Mouse (Mus musculus) adrenal gland, postnatal 14 days (tissue): ENCODE measurements at regions not wholly inside any gene's neighbourhood (a gene's known extent, or its start where the extent isn't known, plus 50 kb on each side); places are given as distances from the start of the nearest gene placed in this dataset.
A peak's percentile ranks its signal among the peaks of the same experiment; 100 is the strongest.

ENCODE experiments used
- DNase-seq: peaks from one replicate; pipeline ENCODE4 v3.0.0; 2021; ENCODE audit warnings: mixed read lengths

DNA sequence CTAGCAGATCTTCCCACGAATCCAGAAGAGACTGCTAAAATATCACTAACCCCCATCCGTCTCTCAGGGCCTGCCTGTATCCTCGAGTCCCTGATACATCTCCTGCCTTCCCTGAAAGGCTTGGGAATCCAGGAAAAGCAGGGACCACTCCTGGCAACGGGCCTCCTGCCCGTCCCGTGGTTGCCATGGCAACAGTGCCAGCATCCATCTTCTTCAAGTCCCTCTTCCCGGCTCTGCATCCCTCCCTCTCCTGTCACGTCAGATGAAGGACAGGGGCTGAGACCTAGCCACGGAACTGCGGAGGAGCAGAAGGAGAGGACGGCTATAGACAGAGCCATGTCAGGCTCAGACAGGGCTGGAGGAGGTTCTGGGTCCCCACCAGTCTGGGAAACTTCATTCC is 222.4 kb downstream of the Cryba4 start:
- no peak for DNase-seq

DNA sequence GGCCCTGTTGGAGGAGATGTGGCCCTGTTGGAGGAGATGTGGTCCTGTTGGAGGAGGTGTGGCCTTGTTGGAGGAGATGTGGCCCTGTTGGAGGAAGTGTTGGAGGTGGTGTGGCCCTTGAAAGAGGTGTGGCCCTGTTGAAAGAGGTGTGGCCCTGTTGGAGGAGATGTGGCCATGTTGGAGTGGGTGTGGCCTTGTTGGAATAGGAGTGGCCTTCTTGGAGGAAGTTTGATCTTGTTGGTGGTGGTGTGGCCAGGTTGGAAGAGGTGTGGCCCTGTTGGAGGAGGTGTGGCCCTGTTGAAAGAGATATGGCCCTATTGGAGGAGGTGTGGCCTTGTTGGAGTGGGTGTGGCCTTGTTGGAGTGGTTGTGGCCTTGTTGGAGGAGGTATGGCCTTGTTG is 220.3 kb downstream of the Cryba4 start:
- DNase-seq: no peak

DNA sequence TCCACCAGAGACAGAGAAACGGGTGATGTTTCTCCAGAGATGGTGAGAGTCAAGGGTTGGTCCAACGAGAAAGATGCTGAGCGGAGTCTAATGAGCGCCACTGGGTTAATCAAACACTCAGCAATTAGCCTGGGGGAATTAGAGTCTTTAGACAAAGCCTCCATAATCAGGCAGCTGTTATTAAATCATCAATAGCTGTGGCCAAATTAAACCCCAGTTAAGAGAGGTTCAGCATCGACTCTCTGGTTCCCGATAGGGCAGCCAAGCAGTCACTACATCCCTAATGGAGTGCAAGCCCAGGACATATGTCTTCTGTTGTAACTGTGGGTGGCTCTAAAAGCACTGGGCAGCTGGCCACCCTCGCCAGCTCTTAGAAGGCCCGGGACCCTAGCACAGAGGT is 216.9 kb downstream of the Cryba4 start:
- no peak for DNase-seq

DNA sequence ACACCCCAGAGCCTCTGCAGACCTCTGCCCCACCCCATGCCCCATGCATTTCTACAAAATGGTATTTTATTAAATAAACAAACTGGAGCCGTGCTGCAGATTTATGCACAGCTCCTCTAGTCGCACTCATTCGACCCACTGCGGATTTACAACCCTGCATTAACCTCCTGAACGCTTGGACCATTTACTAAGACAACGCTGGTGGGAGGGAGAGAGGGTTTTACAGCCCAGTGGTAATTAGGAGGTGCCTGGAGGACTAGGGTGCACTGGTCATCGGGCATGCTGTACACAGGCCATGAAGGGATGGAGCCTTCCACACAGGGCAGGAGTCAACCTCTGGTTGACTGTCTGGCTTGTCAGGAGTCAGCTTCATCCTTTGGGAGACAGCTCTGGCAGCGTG is 215.2 kb downstream of the Cryba4 start:
- DNase-seq: no peak

DNA sequence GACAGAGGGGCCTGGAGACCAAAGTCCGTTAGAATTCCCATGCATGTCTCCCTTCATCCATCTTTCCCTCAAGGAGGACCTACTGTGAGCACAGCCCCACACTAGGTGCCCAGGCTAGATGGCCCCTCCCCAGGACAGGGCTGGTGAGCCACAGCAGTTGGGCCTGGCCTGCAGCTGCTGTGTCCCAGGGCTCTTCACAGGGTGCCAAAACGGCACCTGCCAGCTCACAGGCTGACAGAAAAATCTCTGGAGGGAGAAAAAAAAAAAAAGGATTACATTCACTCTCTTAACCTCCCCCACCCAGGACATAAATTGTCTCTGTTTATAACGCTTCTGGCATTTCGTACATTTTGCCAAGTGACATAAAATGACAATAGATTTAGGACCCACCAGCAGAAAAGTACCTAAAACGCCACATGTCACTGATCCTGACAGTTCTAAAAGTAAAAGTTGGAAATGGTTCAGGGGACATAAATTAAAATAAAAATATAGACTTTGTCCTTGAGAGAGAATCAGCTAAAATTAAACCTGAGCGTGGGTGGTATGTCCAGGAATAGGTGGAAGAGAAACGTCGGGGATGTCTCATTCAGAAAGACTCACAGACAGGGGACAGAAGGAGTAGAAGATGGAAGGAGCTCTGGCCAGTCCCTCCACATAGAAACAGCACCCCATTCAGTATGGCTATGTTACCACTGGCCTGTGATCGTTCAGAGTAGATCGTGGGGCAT is 212.5 kb downstream of the Cryba4 start:
- no peak for DNase-seq

DNA sequence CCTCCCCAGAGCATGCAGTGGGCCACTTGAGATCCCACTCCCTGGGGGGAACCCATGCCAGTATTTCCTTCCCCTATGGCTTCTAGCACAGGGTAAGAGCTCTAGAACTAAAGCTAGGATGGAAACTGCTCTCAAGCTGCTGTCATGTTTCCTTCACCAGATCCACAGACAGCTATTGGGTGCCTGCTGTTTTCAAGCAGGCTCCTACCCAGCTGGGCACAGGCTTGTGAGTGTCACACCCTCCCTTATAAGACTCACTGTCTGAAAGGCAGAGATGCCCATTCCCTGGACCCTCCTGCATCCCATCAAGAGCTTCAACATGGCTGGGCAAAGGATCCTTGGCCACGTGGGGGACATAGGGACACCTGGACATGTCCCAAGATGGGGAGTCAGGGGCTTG is 211.6 kb downstream of the Cryba4 start:
- DNase-seq: no peak

DNA sequence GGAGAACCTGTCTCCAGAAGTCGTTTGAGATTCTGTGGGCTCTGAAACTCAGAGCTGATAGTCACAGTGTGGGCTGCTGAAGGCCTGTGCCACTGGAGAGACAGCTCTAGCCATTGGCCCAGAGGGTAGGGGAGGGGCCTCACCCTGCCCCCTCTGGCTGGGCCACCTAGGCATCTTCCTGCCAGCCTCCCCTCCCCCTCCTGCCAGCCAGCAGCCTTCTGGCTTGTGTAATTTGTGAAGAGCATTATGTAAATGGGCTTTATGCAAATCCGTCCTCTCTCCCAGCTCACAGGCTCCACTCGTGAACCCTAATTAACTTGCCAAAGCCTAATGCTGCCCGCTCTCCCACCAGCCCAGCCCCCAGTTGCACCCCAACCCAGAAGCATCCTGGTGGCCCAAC is 211.0 kb downstream of the Cryba4 start:
- no peak for DNase-seq

DNA sequence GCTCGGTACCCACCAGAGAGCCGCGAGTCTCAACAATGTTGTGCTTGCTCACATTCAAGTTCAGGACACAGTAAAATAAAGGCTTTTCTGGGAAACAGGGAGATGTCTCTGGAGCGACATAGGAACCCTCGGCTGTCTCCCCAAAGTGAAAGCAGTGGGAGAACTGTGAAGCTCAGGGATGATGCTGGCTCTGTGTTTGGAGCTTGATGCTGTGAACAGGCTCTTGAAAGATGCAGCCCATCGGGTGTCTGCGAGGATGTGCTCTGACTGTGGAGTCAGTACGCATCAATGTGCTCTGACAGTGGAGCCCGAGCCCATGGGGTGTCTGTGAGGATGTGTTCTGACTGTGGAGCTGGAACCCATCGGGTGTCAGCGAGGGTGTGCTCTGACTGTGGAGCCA is 210.1 kb downstream of the Cryba4 start:
- DNase-seq: no peak

DNA sequence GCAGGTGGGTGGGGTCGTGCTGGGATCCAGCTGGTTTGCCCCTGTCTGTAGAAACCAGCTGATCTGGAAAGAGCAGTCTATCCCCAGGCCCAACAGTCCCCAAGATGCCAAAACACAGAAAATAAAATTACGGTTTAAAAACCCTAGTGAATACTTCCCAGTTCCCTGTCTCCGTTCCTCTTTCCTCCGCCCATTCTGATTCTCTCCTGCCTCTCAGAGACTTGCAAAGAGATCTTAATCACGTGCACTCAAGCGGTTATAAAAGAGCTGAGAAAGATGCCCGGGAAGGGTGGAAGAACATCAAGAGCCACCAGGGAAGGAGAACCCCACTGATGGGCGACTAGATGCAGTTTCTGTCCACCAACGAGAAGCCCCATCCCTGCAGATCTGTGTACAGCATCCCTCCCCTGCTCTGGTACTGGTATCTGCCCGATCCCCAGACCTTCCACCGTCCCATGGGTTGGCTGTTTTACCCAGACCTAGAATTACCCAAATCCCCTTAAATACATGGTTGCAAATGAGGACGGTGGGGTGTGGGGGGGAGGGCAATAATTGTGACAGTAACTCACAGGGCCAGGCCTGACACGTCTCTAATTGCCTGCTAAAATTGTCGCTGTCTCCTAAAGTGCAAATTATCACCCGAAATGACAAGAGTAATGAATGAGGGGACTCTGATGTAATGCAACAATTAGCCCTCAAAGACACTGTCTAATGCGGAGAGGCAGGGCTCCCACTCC is 202.1 kb downstream of the Cryba4 start:
- no peak for DNase-seq

DNA sequence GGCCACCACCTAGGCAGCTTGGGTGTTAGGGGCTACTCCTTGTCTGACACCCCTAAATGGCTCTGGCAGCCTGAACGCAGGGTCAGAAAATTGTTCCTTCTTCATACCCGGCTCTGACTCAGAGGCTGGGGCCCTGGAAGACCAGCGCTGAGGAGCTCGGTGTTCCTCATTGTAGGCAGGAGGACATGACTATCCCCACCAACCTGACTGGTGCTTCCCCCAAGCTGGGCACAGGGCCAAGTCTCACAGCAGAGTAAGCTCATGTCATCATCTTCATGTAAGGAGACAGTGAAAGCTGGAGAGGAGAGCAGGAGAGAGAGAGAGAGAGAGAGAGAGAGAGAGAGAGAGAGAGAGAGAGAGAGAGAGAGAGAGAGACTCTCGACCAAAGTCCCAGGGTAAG is 201.4 kb downstream of the Cryba4 start:
- peak; percentile 17 for DNase-seq

DNA sequence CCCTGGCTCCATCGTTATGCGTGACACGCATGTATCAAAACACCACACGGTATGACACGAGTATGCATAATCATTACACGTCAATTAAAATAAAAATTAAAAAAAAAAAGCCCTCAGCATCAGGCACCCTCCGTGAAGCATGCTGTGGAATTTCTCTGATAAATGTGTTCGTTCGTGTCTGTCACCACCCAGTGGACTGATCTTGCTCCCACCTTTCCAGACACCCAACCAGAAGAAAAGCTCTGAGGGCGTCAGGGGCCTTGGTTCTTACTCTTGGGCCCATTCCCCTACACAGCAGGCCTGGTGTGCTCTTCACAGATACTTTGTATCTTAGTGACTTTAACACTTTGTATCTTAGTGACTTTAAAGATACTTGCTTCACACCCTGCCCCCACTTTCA is 200.5 kb downstream of the Cryba4 start:
- DNase-seq: no peak

DNA sequence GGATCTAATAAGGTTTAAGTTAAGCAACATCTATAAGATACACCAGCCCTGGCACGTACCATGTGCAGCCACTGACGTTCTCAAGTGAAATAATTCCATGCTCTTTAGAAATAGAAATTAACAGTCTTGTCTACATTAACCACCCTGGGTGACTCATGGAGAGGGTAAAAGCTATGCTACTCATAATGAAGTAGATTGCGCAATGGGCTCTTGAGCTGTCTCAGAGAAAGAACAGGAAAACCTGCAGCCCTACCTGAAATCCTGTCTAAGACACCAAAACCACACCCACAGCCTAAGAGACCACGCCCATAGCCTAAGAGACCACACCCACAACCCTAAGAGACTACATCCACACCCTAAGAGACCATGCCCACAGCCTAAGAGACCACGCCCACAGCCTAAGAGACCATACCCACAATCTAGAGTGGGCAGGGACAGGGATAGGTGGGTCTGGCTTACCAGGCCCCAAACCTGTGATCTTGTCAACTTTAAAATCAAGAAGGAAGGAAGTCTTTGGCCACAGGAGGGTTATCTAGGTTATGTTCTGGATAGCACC is 198.6 kb downstream of the Cryba4 start:
- no peak for DNase-seq

DNA sequence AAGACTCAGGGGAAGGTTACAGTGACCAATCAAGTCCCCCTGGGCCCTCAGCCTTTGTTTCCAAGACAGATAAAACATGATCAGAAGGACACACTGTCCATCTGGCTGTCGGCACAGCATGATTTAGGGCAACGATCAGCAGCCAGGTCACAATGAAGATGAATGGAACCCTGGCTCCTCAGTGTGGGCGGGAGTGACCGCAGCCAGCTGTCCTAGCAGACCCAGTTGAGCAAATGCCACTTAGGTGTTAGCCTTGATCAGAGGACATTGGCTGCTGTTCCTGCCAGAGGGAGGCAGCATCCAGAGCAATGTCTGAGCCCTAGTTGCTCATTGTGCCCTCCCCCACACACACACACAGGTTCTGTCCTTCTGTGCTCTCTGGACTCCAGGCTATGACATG is 197.3 kb downstream of the Cryba4 start:
- DNase-seq: peak; percentile 17

DNA sequence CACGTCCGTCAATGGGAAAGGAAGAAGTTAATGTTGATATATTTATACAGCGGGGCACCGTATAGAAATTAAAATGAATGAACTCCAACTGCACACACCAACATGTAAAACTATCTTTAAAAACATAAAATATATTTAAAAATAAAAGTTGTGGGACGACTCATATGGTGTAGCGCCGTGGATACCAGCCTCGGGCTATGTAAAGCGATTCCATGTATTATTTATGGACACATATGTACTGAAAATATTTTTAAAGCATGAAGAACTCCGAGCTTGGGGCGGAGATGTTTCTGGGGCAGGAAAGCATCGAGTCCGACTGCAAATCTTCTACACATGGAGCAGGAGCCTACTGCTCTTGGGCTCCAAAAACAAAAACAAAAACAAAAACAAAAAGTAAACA is 182.4 kb downstream of the Cryba4 start:
- DNase-seq: no peak

DNA sequence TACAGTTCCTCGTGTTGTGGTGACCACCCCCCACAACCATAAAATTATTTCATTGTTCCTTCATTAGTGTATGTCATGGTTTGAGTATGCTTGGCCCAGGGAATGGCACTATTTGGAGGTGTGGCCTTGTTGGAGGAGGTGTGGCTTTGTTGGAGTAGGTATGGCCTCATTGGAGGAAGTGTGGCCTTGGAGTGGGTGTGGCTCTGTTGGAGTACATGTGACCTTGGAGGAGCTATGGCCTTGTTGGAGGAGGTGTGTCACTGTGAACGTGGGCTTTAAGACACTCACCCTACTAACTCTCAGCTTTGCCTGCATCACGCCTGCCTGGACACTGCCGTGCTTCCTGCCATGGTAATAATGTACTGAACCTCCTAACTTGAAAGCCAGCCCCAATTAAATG is 179.9 kb downstream of the Cryba4 start:
- no peak for DNase-seq

DNA sequence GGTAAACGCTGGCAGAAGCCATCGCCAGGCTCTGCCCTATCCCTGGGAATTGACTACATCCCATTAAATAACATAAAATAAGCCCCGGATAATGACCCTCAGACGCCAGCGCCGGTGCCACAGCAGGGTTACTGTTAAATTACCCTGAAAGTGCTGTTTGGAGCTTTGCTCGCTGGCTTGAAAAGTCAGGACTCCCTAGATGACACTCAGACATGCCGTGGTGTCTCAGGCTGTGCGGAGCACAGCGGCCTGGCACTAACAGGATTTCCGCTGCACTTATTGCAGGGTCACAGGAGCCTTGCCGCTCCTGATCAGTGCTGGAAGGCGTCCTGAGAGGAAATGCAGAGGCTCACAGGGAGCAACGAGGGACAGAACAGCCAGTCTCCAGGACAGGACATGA is 175.2 kb downstream of the Cryba4 start:
- peak; percentile 21 for DNase-seq

DNA sequence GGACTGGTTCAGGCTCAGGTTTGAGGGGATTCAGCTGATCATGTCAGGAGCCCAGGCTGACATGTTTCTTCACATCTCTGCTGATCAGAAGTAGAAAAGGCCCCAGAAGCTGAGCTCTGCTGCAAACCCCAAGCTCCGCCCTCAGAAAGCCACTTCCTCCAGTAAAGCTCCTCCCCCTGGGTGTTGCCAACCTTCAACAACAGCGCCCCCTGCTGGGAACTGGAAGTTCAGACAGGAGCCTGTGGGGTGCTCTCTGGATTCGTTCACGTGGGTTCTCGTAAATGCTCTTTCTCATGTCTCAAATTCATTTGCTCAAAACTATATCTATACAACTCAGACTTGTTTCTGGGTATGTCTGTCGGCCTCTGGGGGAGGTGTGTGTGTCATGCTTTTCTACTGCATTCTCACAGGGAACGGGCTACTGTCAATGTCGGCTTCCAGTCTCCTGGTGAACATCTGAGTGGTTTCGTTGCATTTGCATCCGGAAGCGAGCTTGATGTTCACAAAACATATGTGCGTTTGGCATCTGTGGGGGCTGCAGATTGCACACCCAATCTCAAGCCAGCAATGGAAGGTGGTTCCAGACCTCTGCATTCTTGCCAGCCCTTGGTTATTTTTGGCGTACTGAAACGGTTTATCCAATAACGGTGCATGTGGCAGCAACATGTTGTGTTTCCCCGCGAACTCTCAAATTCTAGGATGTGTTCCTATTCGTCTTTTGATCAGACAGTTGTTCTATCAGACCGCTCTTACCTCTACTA is 174.3 kb downstream of the Cryba4 start:
- peak; percentile 72 for DNase-seq

DNA sequence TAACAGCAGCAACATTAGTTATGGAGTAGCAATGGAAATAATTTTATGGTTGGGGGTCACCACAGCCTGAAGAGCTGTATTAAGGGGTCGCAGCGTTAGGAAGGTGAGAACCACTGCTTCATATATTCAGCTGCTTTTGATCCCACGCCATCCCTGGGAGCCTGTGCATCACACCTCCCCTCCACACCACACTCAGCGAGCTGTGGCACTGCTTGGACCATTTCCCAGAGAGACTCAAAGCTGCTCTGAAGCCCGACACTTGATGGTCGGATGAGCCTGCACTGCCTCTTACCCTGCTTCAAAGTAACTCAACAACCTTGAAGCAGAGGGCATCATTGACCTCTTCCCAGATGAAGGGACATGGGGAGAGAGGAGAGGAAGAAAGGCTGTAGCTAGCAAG is 171.3 kb downstream of the Cryba4 start:
- no peak for DNase-seq

DNA sequence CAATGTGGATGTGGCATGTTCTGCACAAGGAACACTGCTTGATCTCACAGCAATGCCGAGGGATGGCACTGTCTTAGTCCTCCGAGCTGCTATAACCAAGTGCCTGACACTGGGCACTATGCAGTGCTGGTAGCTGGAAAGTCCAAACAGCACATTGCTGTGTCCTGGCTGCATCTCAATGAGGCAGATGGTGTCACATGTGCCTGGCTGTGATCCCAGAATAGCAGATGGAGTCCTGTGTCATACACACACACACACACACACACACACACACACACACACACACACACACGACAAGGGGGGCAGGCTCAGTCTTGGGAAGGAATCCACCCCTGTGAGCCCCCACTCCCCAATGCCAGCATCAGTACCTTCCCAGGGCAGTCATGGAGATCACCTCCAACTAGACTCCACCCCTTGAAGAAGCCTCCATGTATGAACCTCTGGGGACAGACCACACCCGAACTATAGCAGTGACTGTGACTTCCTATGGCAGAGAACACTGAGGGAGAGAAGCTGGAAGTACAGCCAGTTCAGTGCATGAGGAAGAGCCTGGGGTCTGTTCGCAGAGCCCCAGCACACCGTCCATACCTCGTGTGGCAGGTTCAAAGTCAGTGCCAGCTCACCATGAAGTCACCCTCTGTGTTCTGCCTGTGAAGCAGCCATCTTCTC is 160.3 kb downstream of the Cryba4 start:
- peak; percentile 14 for DNase-seq

DNA sequence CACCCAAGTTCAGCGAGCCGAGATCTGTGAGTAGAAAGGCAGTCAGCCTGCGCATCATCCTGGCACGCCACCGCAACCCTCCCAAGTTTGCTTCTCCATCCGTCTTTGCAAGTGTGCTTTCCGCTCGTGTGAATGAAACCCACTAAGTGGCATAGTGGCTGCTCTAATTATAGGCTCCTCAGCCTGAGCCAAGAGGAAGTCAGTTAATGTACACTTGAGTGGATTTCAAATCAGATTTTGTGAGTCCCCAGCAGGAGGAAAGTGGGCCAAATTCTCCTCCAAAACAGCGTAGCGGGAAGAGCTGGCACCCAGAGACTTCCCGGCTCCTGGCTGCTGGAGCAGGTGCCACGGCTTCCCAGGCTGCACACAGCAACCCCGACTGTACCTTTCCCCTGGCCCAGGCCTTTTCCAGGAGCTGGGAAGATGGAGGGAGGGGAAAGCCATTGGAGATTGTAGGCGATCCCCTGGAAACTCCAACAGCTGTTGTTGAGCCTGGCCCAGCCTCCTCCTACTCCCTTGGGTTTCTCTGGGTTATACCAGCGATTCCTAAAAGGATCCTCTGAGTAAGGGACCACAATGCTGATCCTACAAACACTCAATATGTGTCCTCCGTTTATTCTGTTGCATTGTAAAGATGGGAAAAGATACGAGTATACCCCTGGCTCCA is 158.3 kb downstream of the Cryba4 start:
- no peak for DNase-seq

DNA sequence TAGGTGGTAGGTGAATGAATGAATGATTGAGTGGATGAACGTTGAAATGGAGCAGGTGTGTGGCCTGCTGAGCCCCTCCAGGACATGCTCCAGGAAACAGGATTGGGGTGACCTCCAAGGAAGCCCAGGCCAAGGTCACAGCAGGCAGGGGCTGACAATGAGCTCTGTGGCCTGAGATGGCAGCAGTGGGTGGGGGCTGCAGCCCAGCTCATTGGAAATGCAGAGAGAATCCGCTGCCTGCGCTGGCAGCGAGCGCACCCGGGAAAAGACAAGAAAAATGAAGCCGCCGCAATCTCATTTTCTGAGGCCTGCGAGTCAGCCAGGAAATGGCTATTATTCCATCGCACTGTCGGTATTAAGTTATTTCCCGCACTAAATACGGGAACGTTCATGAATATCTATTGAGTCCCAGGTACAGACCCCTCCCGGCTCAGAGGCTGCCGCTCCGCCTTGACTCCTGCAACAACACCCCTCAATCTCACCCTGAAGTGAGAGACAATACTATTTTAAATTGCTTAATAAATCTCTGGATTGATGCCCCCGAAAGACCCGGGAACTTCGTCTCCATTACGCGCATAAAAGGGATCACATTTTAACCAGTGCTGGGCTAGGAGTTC is 153.7 kb downstream of the Cryba4 start:
- DNase-seq: no peak
